ENCODE assay signal across 10 mouse cellular contexts in genomic region chr7:141220377-141220776, GRCm38 (mm10). TPM values are rescaled to one million over a fixed set of nuclear protein-coding genes. Genes with fewer than 3 reads are reported as not detected.
A peak's percentile ranks its signal among the peaks of the same experiment; 100 is the strongest.
DNase-seq lines count a peak whose midpoint lies in the region; ATAC-seq and TF ChIP-seq lines count a peak whose summit lies in the region.
"Had no signal": no experiment of that assay in that cellular context is flagged by ENCODE, and none has a peak within 500 bp of the region (broad histone marks: within the 10 kb centered on the region; RNA-seq: fewer than 3 reads in every experiment).

No protein-coding gene starts in this region.

- intact Hi-C loops in heart, postnatal 25 days (cut with DNase I): no loop called here

- peak overlapping the region; percentile 81 for H3K9ac ChIP-seq in heart, embryonic 16.5 days (ENCODE audit: low read length)
- no peak overlapping the region for H3K9ac ChIP-seq in midbrain, embryonic 11.5 days (ENCODE audit: low read length)
- H3K9ac ChIP-seq in midbrain, postnatal 0 days (replicated peaks; ENCODE audit: low read length, poor library complexity, severe bottlenecking): no peak overlapping the region
- peak overlapping the region; percentile 78 for H3K9ac ChIP-seq in limb, embryonic 13.5 days
- H3K9ac ChIP-seq in stomach, embryonic 15.5 days: no peak overlapping the region

- H3K4me3 ChIP-seq in heart, embryonic 16.5 days (ENCODE audit: low read length): peak overlapping the region; percentile 60
- no peak overlapping the region for H3K4me3 ChIP-seq in midbrain, embryonic 11.5 days (ENCODE audit: low read depth, low read length)
- no peak overlapping the region for H3K4me3 ChIP-seq in midbrain, postnatal 0 days (ENCODE audit: low read depth, low read length)
- H3K4me3 ChIP-seq in limb, embryonic 13.5 days: peak overlapping the region; percentile 64
- peak overlapping the region; percentile 62; the same call in 1 of the 2 replicates for H3K4me3 ChIP-seq in stomach, embryonic 15.5 days (replicated peaks)

- no peak for TF ChIP-seq CTCF in midbrain, postnatal 0 days (IDR thresholded peaks at IDR 0.05)

- H3K4me2 ChIP-seq in heart, embryonic 16.5 days (ENCODE audit: low read depth, low read length): peak overlapping the region; percentile 66
- H3K4me2 ChIP-seq in midbrain, embryonic 11.5 days: no peak overlapping the region
- no peak overlapping the region for H3K4me2 ChIP-seq in midbrain, postnatal 0 days (ENCODE audit: low read depth, low read length, poor library complexity, severe bottlenecking)
- H3K4me2 ChIP-seq in limb, embryonic 13.5 days (replicated peaks): peak overlapping the region; percentile 92
- H3K4me2 ChIP-seq in stomach, embryonic 15.5 days: peak overlapping the region; percentile 83

- WGBS in heart, embryonic 16.5 days: 76% methylated on average over 1 of the region's 1 CpGs
- WGBS in midbrain, embryonic 11.5 days: 79% methylated on average over 1 of the region's 1 CpGs
- WGBS in midbrain, postnatal 0 days: 76% methylated on average over 1 of the region's 1 CpGs
- 67% methylated on average over 1 of the region's 1 CpGs for WGBS in limb, embryonic 13.5 days
- 81% methylated on average over 1 of the region's 1 CpGs for WGBS in stomach, embryonic 15.5 days

- no peaks in the 10 kb centered on the region for H3K9me3 ChIP-seq in heart, embryonic 16.5 days (replicated peaks; ENCODE audit: control insufficient read depth, low read length)
- no peaks in the 10 kb centered on the region for H3K9me3 ChIP-seq in midbrain, embryonic 11.5 days (ENCODE audit: control insufficient read depth, low read length)
- H3K9me3 ChIP-seq in midbrain, postnatal 0 days (ENCODE audit: low read length): no peaks in the 10 kb centered on the region
- H3K9me3 ChIP-seq in limb, embryonic 13.5 days: no peaks in the 10 kb centered on the region
- H3K9me3 ChIP-seq in stomach, embryonic 15.5 days: no peaks in the 10 kb centered on the region

- H3K4me1 ChIP-seq in heart, embryonic 16.5 days (ENCODE audit: control insufficient read depth, insufficient read depth, low read length): peaks cover 32% of the 10 kb centered on the region
- peaks cover 20% of the 10 kb centered on the region for H3K4me1 ChIP-seq in midbrain, embryonic 11.5 days (ENCODE audit: control insufficient read depth, insufficient read depth, low read length)
- H3K4me1 ChIP-seq in midbrain, postnatal 0 days (ENCODE audit: insufficient read depth, low read length): peaks cover 14% of the 10 kb centered on the region
- H3K4me1 ChIP-seq in limb, embryonic 13.5 days: peaks cover 40% of the 10 kb centered on the region
- H3K4me1 ChIP-seq in stomach, embryonic 15.5 days: peaks cover 59% of the 10 kb centered on the region

- H3K36me3 ChIP-seq in heart, embryonic 16.5 days (ENCODE audit: control insufficient read depth, insufficient read depth): no peaks in the 10 kb centered on the region; the same call in 1 of the 2 replicates
- 0 out of 2 replicates have a peak, but pooled peaks cover 2% of the 10 kb centered on the region for H3K36me3 ChIP-seq in midbrain, embryonic 11.5 days (ENCODE audit: control insufficient read depth, insufficient read depth, low read length)
- H3K36me3 ChIP-seq in midbrain, postnatal 0 days (ENCODE audit: insufficient read depth, low read length): 0 out of 2 replicates have a peak, but pooled peaks cover 4% of the 10 kb centered on the region
- peaks cover 22% of the 10 kb centered on the region for H3K36me3 ChIP-seq in limb, embryonic 13.5 days
- H3K36me3 ChIP-seq in stomach, embryonic 15.5 days: no peaks in the 10 kb centered on the region

- H3K27ac ChIP-seq in heart, embryonic 16.5 days (ENCODE audit: low read length): no peak overlapping the region; the same call in 1 of the 2 replicates
- no peak overlapping the region for H3K27ac ChIP-seq in midbrain, embryonic 11.5 days (ENCODE audit: low read depth, low read length)
- H3K27ac ChIP-seq in midbrain, postnatal 0 days (ENCODE audit: low read depth, low read length): no peak overlapping the region
- H3K27ac ChIP-seq in limb, embryonic 13.5 days: peak overlapping the region; percentile 90; the same call in 1 of the 2 replicates
- H3K27ac ChIP-seq in stomach, embryonic 15.5 days: peak overlapping the region; percentile 85

- H3K27me3 ChIP-seq in heart, embryonic 16.5 days (ENCODE audit: control insufficient read depth, insufficient read depth, low read length): no peaks in the 10 kb centered on the region
- H3K27me3 ChIP-seq in midbrain, embryonic 11.5 days (ENCODE audit: control insufficient read depth, insufficient read depth, low read length): no peaks in the 10 kb centered on the region
- H3K27me3 ChIP-seq in midbrain, postnatal 0 days (ENCODE audit: insufficient read depth, low read length): no peaks in the 10 kb centered on the region
- H3K27me3 ChIP-seq in limb, embryonic 13.5 days: no peaks in the 10 kb centered on the region
- no peaks in the 10 kb centered on the region for H3K27me3 ChIP-seq in stomach, embryonic 15.5 days (replicated peaks)

- no peak for DNase-seq in heart, postnatal 25 days (ENCODE audit: low spot score)
- peak; percentile 70 for DNase-seq in midbrain, embryonic 11.5 days (ENCODE audit: low spot score, missing footprints)
- DNase-seq in midbrain, postnatal 0 days (ENCODE audit: low spot score): no peak
- DNase-seq in ovary, postnatal 36 days (ENCODE audit: low spot score): no peak
- DNase-seq in adrenal gland, adult 2 months: no peak
- DNase-seq: lung, adult 18-20 months had no signal

- no peak for ATAC-seq in heart, embryonic 16.5 days (replicated peaks; ENCODE audit: extremely low read depth, insufficient read depth, low FRiP score)
- ATAC-seq in midbrain, embryonic 11.5 days (ENCODE audit: low FRiP score): no peak
- ATAC-seq in midbrain, postnatal 0 days (ENCODE audit: low FRiP score): no peak
- no peak for ATAC-seq in limb, embryonic 13.5 days (ENCODE audit: low FRiP score, low read depth)
- ATAC-seq in stomach, embryonic 15.5 days (ENCODE audit: insufficient read depth, low FRiP score, low read depth): no peak

RNA-seq across cellular contexts. Expression of gene Rassf7, which starts 4.7 kb away (rescaled TPM):
- 16.1 and 17.2 TPM in 2 replicates for polyA plus RNA-seq in heart, embryonic 16.5 days (2015; fragmentation: Nextera tagmentation; extraction: Ambion mirVana)
- under 1 TPM; 0.62 to 0.64 TPM for total RNA-seq in heart, postnatal 25 days (2021)
- 33.5 and 38.3 TPM in 2 replicates for polyA plus RNA-seq in midbrain, embryonic 11.5 days (2014; fragmentation: Nextera tagmentation; extraction: Ambion mirVana)
- total RNA-seq in midbrain, postnatal 0 days (2014; rRNA removed): 15.5 and 23.5 TPM in 2 replicates
- polyA plus RNA-seq in midbrain, postnatal 0 days (2015; fragmentation: Nextera tagmentation; extraction: Ambion mirVana): 20.7 and 21.7 TPM in 2 replicates
- polyA plus RNA-seq in limb, embryonic 13.5 days (2015; fragmentation: Nextera tagmentation; extraction: Ambion mirVana): 32.7 and 34.0 TPM in 2 replicates
- polyA plus RNA-seq in stomach, embryonic 15.5 days (2015; fragmentation: Nextera tagmentation; extraction: Ambion mirVana): 67.7 and 73.3 TPM in 2 replicates
- total RNA-seq in adrenal gland, adult 2 months (2021): 1 to 10 TPM; 2.0 to 6.0 TPM
- 14.1 and 18.1 TPM in 2 replicates for polyA plus RNA-seq in adrenal gland, adult 2 months (2012; rRNA removed)

RNA-seq across cellular contexts. Expression of gene Lmntd2, which starts 6.5 kb away (rescaled TPM):
- polyA plus RNA-seq in heart, embryonic 16.5 days (2015; fragmentation: Nextera tagmentation; extraction: Ambion mirVana): 0.54 and 0.76 TPM in 2 replicates
- not detected for total RNA-seq in heart, postnatal 25 days (2021)
- polyA plus RNA-seq in midbrain, embryonic 11.5 days (2014; fragmentation: Nextera tagmentation; extraction: Ambion mirVana): 2.1 and 2.5 TPM in 2 replicates
- total RNA-seq in midbrain, postnatal 0 days (2014; rRNA removed): not detected in 2 replicates
- polyA plus RNA-seq in midbrain, postnatal 0 days (2015; fragmentation: Nextera tagmentation; extraction: Ambion mirVana): 0.10 and 0.36 TPM in 2 replicates
- polyA plus RNA-seq in limb, embryonic 13.5 days (2015; fragmentation: Nextera tagmentation; extraction: Ambion mirVana): 2.6 TPM in 2 replicates
- polyA plus RNA-seq in stomach, embryonic 15.5 days (2015; fragmentation: Nextera tagmentation; extraction: Ambion mirVana): 2.8 and 2.9 TPM in 2 replicates
- under 1 TPM; 0.17 TPM for total RNA-seq in adrenal gland, adult 2 months (2021)
- polyA plus RNA-seq in adrenal gland, adult 2 months (2012; rRNA removed): 0.81 and 1.2 TPM in 2 replicates
- total RNA-seq: layer of hippocampus, adult 8-10 months had no signal

RNA-seq across cellular contexts. Expression of gene Phrf1, which starts 8.2 kb away (rescaled TPM):
- polyA plus RNA-seq in heart, embryonic 16.5 days (2015; fragmentation: Nextera tagmentation; extraction: Ambion mirVana): 43.5 and 50.7 TPM in 2 replicates
- total RNA-seq in heart, postnatal 25 days (2021): 10 to 100 TPM; 29.8 to 31.6 TPM
- 59.6 and 78.3 TPM in 2 replicates for polyA plus RNA-seq in midbrain, embryonic 11.5 days (2014; fragmentation: Nextera tagmentation; extraction: Ambion mirVana)
- 46.3 and 54.6 TPM in 2 replicates for total RNA-seq in midbrain, postnatal 0 days (2014; rRNA removed)
- polyA plus RNA-seq in midbrain, postnatal 0 days (2015; fragmentation: Nextera tagmentation; extraction: Ambion mirVana): 35.1 and 39.5 TPM in 2 replicates
- polyA plus RNA-seq in limb, embryonic 13.5 days (2015; fragmentation: Nextera tagmentation; extraction: Ambion mirVana): 87.2 and 88.0 TPM in 2 replicates
- polyA plus RNA-seq in stomach, embryonic 15.5 days (2015; fragmentation: Nextera tagmentation; extraction: Ambion mirVana): 58.8 and 63.4 TPM in 2 replicates
- total RNA-seq in adrenal gland, adult 2 months (2021): 10 to 100 TPM; 61.0 to 64.5 TPM
- 23.5 and 33.7 TPM in 2 replicates for polyA plus RNA-seq in adrenal gland, adult 2 months (2012; rRNA removed)

RNA-seq across cellular contexts. Expression of gene Lrrc56, which starts 26.4 kb away (rescaled TPM):
- polyA plus RNA-seq in heart, embryonic 16.5 days (2015; fragmentation: Nextera tagmentation; extraction: Ambion mirVana): 3.0 and 4.1 TPM in 2 replicates
- 1 to 10 TPM; 3.2 to 4.7 TPM for total RNA-seq in heart, postnatal 25 days (2021)
- 7.5 and 8.8 TPM in 2 replicates for polyA plus RNA-seq in midbrain, embryonic 11.5 days (2014; fragmentation: Nextera tagmentation; extraction: Ambion mirVana)
- 11.5 and 14.9 TPM in 2 replicates for total RNA-seq in midbrain, postnatal 0 days (2014; rRNA removed)
- polyA plus RNA-seq in midbrain, postnatal 0 days (2015; fragmentation: Nextera tagmentation; extraction: Ambion mirVana): 8.6 TPM in 2 replicates
- 11.4 and 12.9 TPM in 2 replicates for polyA plus RNA-seq in limb, embryonic 13.5 days (2015; fragmentation: Nextera tagmentation; extraction: Ambion mirVana)
- polyA plus RNA-seq in stomach, embryonic 15.5 days (2015; fragmentation: Nextera tagmentation; extraction: Ambion mirVana): 5.4 and 7.2 TPM in 2 replicates
- 1 to 10 TPM; 6.3 to 8.0 TPM for total RNA-seq in adrenal gland, adult 2 months (2021)
- polyA plus RNA-seq in adrenal gland, adult 2 months (2012; rRNA removed): 8.0 and 8.7 TPM in 2 replicates

RNA-seq across cellular contexts. Expression of gene Hras, which starts 26.6 kb away (rescaled TPM):
- 59.5 and 92.1 TPM in 2 replicates for polyA plus RNA-seq in heart, embryonic 16.5 days (2015; fragmentation: Nextera tagmentation; extraction: Ambion mirVana)
- 100 to 1,000 TPM; 106 to 112 TPM for total RNA-seq in heart, postnatal 25 days (2021)
- polyA plus RNA-seq in midbrain, embryonic 11.5 days (2014; fragmentation: Nextera tagmentation; extraction: Ambion mirVana): 86.1 and 103 TPM in 2 replicates
- total RNA-seq in midbrain, postnatal 0 days (2014; rRNA removed): 109 and 113 TPM in 2 replicates
- polyA plus RNA-seq in midbrain, postnatal 0 days (2015; fragmentation: Nextera tagmentation; extraction: Ambion mirVana): 209 TPM in 2 replicates
- polyA plus RNA-seq in limb, embryonic 13.5 days (2015; fragmentation: Nextera tagmentation; extraction: Ambion mirVana): 94.5 and 97.5 TPM in 2 replicates
- 113 and 123 TPM in 2 replicates for polyA plus RNA-seq in stomach, embryonic 15.5 days (2015; fragmentation: Nextera tagmentation; extraction: Ambion mirVana)
- 10 to 100 TPM; 65.5 to 99.1 TPM for total RNA-seq in adrenal gland, adult 2 months (2021)
- polyA plus RNA-seq in adrenal gland, adult 2 months (2012; rRNA removed): 41.8 and 47.1 TPM in 2 replicates

Comparison
In these comparisons a context has a peak if more than half of its experiments do, and no peak if none do; other contexts are left out.
1. H3K27ac ChIP-seq: peak in limb, embryonic 13.5 days (single experiment) and stomach, embryonic 15.5 days (single experiment); none in heart, embryonic 16.5 days (single experiment), midbrain, embryonic 11.5 days (single experiment) and midbrain, postnatal 0 days (single experiment).
2. H3K4me2 ChIP-seq: peak in heart, embryonic 16.5 days (single experiment), limb, embryonic 13.5 days (single experiment) and stomach, embryonic 15.5 days (single experiment); none in midbrain, embryonic 11.5 days (single experiment) and midbrain, postnatal 0 days (single experiment).
3. H3K4me3 ChIP-seq: peak in heart, embryonic 16.5 days (single experiment), limb, embryonic 13.5 days (single experiment) and stomach, embryonic 15.5 days (single experiment); none in midbrain, embryonic 11.5 days (single experiment) and midbrain, postnatal 0 days (single experiment).
4. H3K9ac ChIP-seq: peak in heart, embryonic 16.5 days (single experiment) and limb, embryonic 13.5 days (single experiment); none in midbrain, embryonic 11.5 days (single experiment), midbrain, postnatal 0 days (single experiment) and stomach, embryonic 15.5 days (single experiment).